Mouse (Mus musculus): ENCODE measurements at regions not wholly inside any gene's neighbourhood (a gene's known extent, or its start where the extent isn't known, plus 50 kb on each side); places are given as distances from the start of the nearest gene placed in this dataset.
"Not testable (repeated sequence)": the region's sequence is repeated elsewhere in the genome, so short reads cannot be mapped to it uniquely, and the experiment has no call there.

DNA sequence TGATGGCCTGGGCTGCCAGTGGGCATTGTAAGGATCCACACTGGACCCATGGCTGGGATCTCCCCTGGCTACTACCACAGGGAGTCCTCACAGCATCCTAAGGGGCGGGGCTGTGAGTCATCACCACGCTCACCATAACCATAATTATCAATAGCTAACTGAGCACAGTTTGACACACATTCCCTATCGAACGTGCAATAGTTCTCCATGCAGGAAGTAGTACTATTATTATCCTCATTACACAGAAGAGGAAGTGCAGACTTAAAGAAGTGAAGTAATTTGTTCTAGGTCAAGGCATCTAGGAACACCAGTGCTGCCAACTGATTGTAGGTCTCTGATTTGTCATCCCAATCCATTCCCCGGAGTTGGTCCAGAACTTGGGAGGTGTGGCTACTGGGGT is 84.1 kb upstream of the Trim2 start:
- peak; percentile 8 for DNase-seq (ENCODE audit: low read depth)

- peak; percentile 82 for DNase-seq (ENCODE audit: low read depth)
Measured at GRCm38 (mm10) chr3:84388486-84388885, 81.8 kb upstream of the Trim2 start.

- DNase-seq (ENCODE audit: low read depth): no peak
Measured at GRCm38 (mm10) chr3:84385656-84386055, 79.0 kb upstream of the Trim2 start.

DNA sequence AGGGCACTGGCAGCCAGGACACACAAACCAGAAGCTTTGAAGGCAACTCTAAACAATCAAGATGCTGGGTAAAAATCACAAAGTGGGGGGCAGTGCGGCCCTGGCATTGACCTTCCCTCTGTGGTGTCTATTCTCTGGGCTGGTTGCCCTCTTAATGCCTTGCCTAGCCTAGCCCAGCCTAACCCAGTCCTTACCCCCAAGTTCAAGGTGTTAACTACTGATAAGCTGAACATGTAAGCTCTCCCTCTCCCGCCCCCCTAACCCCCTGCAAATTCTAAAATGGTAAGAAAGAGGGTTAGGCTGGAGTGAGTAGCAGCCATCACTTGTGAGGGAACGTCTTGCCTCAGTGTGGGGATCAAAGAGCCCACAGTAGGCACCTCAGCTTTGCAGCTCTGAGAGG is 76.9 kb upstream of the Trim2 start:
- no peak for DNase-seq (ENCODE audit: low read depth)

DNA sequence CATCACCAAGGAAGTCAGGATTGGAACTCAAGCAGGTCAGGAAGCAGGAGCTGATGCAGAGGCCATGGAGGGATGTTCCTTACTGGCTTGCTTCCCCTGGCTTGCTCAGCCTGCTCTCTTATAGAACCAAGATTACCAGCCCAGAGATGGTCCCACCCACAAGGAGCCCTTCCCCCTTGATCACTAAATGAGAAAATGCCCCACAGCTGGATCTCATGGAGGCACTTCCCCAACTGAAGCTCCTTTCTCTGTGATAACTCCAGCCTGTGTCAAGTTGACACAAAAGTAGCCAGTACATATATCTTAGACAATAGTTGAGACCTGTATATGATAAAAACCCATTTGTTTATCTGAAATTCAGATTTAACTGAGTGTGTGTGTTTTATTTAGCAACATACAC is 76.4 kb upstream of the Trim2 start:
- DNase-seq (ENCODE audit: low read depth): not testable (repeated sequence)

- no peak for DNase-seq (ENCODE audit: low read depth)
Measured at GRCm38 (mm10) chr3:84382006-84382405, 75.3 kb upstream of the Trim2 start.

DNA sequence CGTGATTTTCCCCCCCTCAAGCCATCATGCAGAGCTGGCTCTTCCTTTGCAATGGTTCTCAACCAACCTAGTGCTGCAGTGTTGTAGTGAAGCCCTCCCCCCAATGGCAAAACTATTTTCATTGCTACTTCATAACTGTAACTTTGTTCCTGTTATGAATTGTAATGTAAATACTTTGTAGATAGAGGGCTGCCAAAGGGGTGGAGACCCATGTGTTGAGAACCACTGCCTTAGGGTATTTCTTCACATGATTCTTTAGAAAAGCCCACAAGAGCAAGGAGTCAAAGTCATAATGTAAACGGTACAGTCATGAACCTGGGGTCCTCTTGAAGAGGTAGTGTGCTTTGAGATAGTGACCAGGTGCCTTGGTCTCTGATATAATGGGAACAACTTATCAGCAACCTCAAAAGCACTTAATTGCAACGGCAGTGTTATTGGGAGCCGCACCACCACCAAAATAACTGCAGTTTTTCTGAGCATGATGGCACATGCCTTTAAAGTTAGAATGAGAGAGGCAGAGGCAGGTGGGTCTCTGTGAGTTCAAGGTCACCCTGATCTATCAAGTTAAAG is 72.4 kb upstream of the Trim2 start:
- DNase-seq (ENCODE audit: low read depth): no peak

GRCm38 (mm10) chr3:84376510-84376909 is 69.8 kb upstream of the Trim2 start:
- DNase-seq (ENCODE audit: low read depth): no peak

DNA sequence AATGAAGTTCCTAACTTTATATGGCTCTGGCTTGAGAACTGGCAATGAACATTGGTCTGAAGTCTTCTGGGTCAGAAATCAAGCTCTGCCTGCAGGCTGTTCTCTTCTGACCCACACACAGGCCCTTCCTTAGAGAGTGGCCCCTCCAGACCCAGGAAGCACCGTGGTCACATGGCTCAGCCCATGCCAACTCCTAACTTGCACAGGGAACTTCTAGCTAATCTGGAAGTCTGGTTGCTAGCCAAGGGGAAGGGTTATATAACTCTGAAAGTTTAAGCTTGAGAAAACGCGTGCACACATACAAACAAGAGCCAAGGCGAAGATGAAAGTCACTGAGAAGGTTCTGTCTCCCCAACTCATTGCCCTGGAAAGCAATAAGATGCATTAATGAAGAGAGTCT is 69.2 kb upstream of the Trim2 start:
- no peak for DNase-seq (ENCODE audit: low read depth)

GRCm38 (mm10) chr3:84371842-84372241 is 65.2 kb upstream of the Trim2 start:
- no peak for DNase-seq (ENCODE audit: low read depth)

GRCm38 (mm10) chr3:84367145-84367740 is 60.6 kb upstream of the Trim2 start:
- no peak for DNase-seq (ENCODE audit: low read depth)

DNA sequence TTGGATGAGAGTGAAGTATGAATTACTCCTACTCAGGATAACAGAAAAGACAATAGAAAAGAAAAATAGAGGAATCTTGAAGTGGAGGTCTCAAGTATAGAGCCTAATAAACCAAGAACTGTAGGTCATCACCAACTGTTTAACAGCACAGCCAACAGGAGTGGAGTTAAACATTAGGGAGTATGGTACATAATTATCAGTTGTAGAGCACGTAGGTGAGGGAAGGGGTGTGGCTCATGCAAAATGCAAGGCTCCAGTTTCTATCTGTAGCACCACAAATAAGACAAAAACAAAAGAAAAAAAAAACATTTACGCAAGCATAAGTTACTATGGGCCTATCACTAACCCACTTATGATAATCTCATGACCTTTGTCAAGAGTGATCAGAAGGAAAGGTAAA is 52.0 kb upstream of the Trim2 start:
- no peak for DNase-seq (ENCODE audit: low read depth)

- peak; percentile 60 for DNase-seq (ENCODE audit: low read depth)
Measured at GRCm38 (mm10) chr3:84356690-84357014, 50.0 kb upstream of the Trim2 start.

Measured in 416B (cell line).